Mouse (Mus musculus) ES-Bruce4 (cell line): ENCODE measurements around the gene Shmt1. TPM values are rescaled to one million over a fixed set of nuclear protein-coding genes. Genes with fewer than 3 reads are reported as not detected.

ENCODE experiments used
- H3K27ac ChIP-seq: 2 replicates; pipeline ENCODE4 v1.5.1; 2012; ENCODE audit warnings: low read length, inconsistent platforms; ENCODE audit not compliant: insufficient read depth
- H3K27me3 ChIP-seq: 2 replicates; pipeline ENCODE4 v1.6.1; 2012; ENCODE audit warnings: mild to moderate bottlenecking, low read length, inconsistent platforms; ENCODE audit not compliant: control insufficient read depth, poor library complexity, insufficient read depth, severe bottlenecking
- H3K36me3 ChIP-seq: 2 replicates; pipeline ENCODE4 v1.6.1; 2012; ENCODE audit warnings: inconsistent platforms, mild to moderate bottlenecking, low read length, moderate library complexity; ENCODE audit not compliant: control insufficient read depth, poor library complexity, insufficient read depth, severe bottlenecking
- H3K4me1 ChIP-seq: one replicate; pipeline ENCODE4 v1.8.1; 2011; ENCODE audit warnings: low read length; ENCODE audit not compliant: control insufficient read depth, insufficient read depth
- H3K4me3 ChIP-seq: 2 replicates; pipeline ENCODE4 v1.5.1; 2011; ENCODE audit warnings: low read depth, mild to moderate bottlenecking, low read length
- H3K9ac ChIP-seq: 2 replicates; pipeline ENCODE4 v1.6.1; 2012; ENCODE audit warnings: low read depth, mild to moderate bottlenecking, inconsistent platforms; ENCODE audit not compliant: poor library complexity, severe bottlenecking
- H3K9me3 ChIP-seq: replicated peaks from 2 replicates; pipeline ENCODE4 v1.6.1; 2012; ENCODE audit warnings: mild to moderate bottlenecking, low read length, inconsistent platforms; ENCODE audit not compliant: control insufficient read depth, poor library complexity, insufficient read depth, severe bottlenecking
- CTCF ChIP-seq: IDR thresholded peaks from one replicate; pipeline ENCODE4 v1.8.1; 2011; ENCODE audit warnings: low read depth, low read length
- EP300 ChIP-seq: IDR thresholded peaks from 2 replicates; pipeline ENCODE4 v1.6.1; 2011; ENCODE audit warnings: low read depth, low read length; ENCODE audit not compliant: insufficient read depth
- POLR2A ChIP-seq: IDR thresholded peaks from one replicate; pipeline ENCODE4 v1.8.1; 2011; ENCODE audit warnings: low read length; ENCODE audit not compliant: insufficient read depth
- polyA plus RNA-seq: library from polyadenylated mRNA; stranded (reverse); fragments of >200 nt; gene quantifications from 2 replicates; pipeline ENCODE4 v1.2.4, GENCODE M21; 2011; ENCODE audit warnings: low read depth; ENCODE audit not compliant: missing spikeins, insufficient read depth, insufficient read length

The Shmt1 gene
- polyA plus RNA-seq, 1 experiment: 99.2 TPM

DNA sequence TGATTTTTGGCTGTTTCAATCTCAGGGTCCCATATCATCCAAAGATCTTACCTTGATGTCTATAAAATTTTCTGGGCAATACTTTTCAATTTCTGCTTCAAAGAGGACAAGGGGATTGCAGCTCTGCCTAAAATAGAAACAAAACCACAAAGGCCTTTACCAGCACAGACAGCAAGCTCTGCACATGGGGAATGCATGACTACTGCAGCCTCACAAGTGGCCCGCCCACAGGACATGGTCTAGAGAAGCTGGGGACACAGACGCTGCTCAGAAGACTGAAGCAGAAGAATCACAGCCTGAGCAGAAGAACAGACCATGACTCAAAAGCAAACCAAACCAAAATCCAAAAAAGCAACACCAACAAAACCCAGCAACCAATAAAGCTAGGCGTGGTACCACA is 49.8 kb downstream of the Shmt1 start:
- Histone ChIP-seq H3K27me3 (no peaks in the 10 kb centered on the region), H3K36me3 (peaks cover 11% of the 10 kb centered on the region), H3K9ac (no peak overlapping the region), H3K4me1 (no peaks in the 10 kb centered on the region), H3K27ac (no peak overlapping the region), H3K4me3 (no peak overlapping the region), H3K9me3 (no peaks in the 10 kb centered on the region)
- no peak for TF ChIP-seq EP300
- no peak for TF ChIP-seq POLR2A
- no peak for TF ChIP-seq CTCF

DNA sequence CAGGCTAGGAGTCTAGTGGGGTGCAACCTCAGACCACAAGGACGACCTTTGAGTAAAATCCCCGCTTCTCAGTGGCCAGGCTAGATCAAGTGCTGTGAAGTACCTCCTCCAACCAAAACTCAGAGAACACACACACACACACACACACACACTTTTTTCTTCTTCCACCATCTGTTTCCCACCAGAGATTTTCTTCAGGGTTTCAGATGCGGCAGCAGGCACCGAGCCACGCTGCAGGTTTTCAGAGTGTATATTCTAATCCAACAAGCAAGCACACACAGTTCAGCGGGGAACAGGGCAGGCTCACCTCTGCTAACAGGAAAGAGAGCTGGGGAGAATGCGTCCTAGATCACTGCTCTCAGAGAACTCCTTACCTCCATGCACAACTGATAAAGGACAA is 55.9 kb downstream of the Shmt1 start:
- TF ChIP-seq CTCF: no peak
- no peak for TF ChIP-seq EP300
- no peak for TF ChIP-seq POLR2A
- Histone ChIP-seq H3K27ac (no peak overlapping the region), H3K9ac (no peak overlapping the region), H3K4me3 (no peak overlapping the region), H3K36me3 (peaks cover 40% of the 10 kb centered on the region), H3K9me3 (no peaks in the 10 kb centered on the region), H3K4me1 (no peaks in the 10 kb centered on the region), H3K27me3 (no peaks in the 10 kb centered on the region)

DNA sequence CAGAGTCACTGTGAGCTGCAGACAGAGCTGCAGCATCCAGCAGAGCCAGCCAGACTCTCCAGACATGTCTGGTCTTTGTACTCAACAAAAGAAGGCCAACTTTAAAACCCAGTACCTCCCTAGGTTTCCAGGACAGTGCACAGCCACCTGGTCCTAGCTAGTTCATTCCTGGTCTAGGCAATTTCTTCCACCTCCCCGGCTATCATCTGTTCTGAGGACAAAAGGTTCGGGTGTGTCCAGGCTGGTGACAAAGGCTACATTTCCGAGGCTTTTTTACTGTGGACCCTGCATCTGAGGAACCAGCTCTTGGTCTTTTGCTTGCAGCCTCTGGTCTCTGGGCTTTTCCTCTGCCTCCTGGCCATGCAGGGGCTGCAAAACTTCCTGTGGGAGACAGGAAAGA is 71.2 kb downstream of the Shmt1 start:
- no peak overlapping the region for H3K9ac ChIP-seq
- no peak overlapping the region for H3K4me3 ChIP-seq
- H3K4me1 ChIP-seq: no peaks in the 10 kb centered on the region
- H3K36me3 ChIP-seq: peaks cover 8% of the 10 kb centered on the region
- no peaks in the 10 kb centered on the region for H3K27me3 ChIP-seq
- no peak for TF ChIP-seq CTCF
- peak; percentile 72 for TF ChIP-seq EP300
- peak overlapping the region; percentile 81 for H3K27ac ChIP-seq
- H3K9me3 ChIP-seq: no peaks in the 10 kb centered on the region

Other genes starting within 250 kb of the Shmt1 start
- 28.7 and 28.9 TPM in 2 replicates for gene Llgl1, start 112.0 kb downstream of the Shmt1 start, polyA plus RNA-seq
- gene Flii, start 84.5 kb downstream of the Shmt1 start, polyA plus RNA-seq: 49.0 and 52.5 TPM in 2 replicates
- gene Mief2, start 83.3 kb downstream of the Shmt1 start, polyA plus RNA-seq: 7.1 and 9.4 TPM in 2 replicates
- gene Top3a, start 34.4 kb downstream of the Shmt1 start, polyA plus RNA-seq: 19.6 and 20.4 TPM in 2 replicates
- gene Smcr8, start 34.2 kb downstream of the Shmt1 start, polyA plus RNA-seq: 18.4 and 20.0 TPM in 2 replicates
- gene Dhrs7b, start 18.9 kb upstream of the Shmt1 start, polyA plus RNA-seq: 20.9 and 24.0 TPM in 2 replicates
- gene Tmem11, start 67.6 kb upstream of the Shmt1 start, polyA plus RNA-seq: 46.6 and 54.0 TPM in 2 replicates
- 20.5 and 21.6 TPM in 2 replicates for gene Natd1, start 103.0 kb upstream of the Shmt1 start, polyA plus RNA-seq
- 22.5 and 26.1 TPM in 2 replicates for gene Map2k3, start 120.3 kb upstream of the Shmt1 start, polyA plus RNA-seq
- gene Kcnj12, start 210.8 kb upstream of the Shmt1 start, polyA plus RNA-seq: 1.1 and 1.5 TPM in 2 replicates